Mouse (Mus musculus): ENCODE data around the gene Cdc6.

Cdc6 gene

GRCm38 (mm10) chr11:98907437-98908173 is at the start of gene Cdc6:
TSS of gene Cdc6 (plus strand) at chr11:98907801.
- in situ Hi-C loops (cut with MboI, MseI) = no loop called here

DNA sequence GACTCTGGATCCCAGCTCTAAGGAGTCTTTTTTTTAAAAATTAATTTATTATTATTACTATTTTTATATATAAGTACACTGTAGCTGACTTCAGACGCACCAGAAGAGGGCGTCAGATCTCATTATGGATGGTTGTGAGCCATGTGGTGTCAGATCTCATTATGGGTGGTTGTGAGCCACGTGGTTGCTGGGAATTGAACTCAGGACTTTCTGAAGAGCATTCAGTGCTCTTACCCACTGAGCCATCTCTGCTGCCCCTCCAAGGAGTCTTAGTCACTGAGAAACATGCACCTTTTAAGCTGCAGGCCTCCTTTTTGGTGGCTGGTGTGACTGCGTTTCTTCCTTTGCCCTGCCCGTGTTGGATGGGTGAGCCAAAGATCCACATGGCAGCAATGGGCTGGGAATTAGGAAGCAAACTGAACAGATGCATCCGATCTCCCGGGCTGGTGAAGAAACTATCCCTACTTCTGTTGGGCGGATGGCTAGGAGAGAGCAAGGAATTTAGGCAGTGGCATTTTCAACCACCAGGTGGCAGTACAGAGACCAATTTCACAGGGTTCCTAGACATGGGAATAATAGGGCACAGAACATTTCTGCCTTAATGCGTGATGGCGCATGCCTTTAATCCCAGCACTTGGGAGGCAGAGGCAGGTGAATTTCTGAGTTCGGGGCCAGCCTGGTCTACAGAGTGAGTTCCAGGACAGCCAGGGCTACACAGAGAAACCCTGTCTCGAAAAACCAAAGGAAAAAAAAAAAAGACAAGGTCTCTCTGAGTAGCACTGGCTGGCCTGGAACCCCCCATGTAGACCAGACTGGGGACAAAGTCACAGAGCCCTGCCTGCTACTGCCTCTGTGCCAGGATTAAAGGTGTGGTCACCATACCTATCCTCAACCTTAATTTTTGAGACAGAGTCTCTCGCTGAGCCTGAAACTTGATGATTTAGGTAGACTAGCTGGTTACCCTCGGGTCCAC is 48.6 kb upstream of the Cdc6 start:
- in situ Hi-C loops (cut with MboI, MseI) = no loop called here

GRCm38 (mm10) chr11:98863028-98863750 is 44.4 kb upstream of the Cdc6 start, which contains the start of gene Wipf2:
TSS of gene Wipf2 (plus strand) at chr11:98863638.
- in situ Hi-C loops (cut with MboI, MseI) = no loop called here

GRCm38 (mm10) chr11:98863751-98864429 is 43.7 kb upstream of the Cdc6 start:
- in situ Hi-C loops (cut with MboI, MseI) = no loop called here

DNA sequence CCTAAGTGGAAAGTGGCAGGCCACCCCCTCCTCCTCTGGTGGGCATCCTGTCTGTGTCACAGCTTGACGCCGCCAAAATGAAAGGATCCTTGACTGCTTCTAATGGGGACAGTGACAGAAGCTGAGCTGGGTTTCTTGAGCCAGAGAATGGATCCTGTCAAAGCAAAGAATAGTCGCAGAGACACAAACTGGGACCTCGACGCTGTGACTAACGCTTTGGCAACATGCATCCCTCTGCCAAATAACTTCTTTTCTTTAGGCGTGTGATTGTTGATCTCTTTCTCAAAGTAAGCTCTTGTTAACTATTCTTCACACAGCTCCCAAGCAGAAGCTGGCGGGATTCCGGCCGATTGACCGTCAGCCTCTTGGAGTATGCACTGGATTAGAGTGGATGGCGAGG is 40.3 kb upstream of the Cdc6 start:
- in situ Hi-C loops (cut with MboI, MseI) = no loop called here

DNA sequence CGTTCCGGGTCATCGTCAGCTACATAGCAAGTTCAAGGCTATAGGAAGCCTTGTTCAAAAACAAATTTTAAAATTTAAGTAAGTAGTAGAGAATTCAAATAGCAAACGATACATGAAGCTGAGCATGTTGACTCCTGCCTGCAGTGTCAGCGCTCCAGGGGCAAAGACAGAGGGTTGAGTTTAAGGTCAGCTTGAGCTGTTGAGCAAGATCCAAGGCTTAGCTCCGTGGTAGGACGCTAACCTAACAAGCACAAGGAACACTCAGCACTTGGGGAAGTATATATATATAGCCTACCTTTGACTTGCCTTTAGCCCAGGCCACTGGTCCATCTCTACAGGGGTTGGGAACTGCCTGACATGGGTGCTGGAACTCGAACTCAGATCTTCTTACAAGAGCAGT is 37.7 kb upstream of the Cdc6 start:
- in situ Hi-C loops (cut with MboI, MseI) = no loop called here

- in situ Hi-C loops (cut with MboI, MseI) = no loop called here
Observed at GRCm38 (mm10) chr11:98870791-98871190, 36.8 kb upstream of the Cdc6 start.

DNA sequence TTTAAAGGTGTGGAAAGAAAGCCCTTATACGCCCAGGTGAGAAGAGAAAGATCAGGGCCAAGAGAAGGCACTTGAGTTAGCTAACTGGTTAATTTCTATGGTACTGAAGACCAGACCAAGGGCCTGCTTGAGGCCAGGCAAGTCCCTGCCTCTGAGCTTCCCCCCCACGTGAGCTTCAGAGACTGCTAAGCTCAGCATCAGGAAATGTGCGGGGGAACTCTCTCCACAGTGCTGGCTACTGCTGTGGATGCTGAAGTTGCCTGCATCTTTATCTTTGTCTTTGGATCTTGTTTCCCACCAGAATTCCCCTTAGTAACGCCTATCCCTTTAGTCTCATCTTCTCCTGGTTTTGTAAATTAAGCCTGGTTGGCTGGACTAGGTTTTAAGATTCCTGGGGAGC is 36.2 kb upstream of the Cdc6 start:
- in situ Hi-C loops (cut with MboI, MseI) = no loop called here

DNA sequence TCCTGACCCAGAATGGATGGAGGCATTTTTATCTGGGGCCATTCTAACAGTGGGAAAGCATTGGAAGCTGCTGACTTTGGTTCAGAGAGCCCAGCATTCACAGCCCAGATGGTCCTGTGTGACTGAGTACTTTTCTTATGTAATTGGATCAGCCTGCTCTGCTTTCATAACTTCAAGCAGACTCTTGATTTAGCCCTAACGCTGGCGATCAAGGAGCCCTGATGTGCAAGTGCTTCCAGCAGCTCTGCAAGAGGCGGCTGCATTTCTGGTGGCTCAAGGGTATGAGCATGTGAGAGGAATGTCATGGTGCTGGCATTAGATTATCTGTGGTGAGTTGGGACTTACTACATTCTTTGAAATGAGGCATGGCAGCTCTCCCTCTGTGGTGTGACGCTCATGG is 35.6 kb upstream of the Cdc6 start:
- in situ Hi-C loops (cut with MboI, MseI) = no loop called here

DNA sequence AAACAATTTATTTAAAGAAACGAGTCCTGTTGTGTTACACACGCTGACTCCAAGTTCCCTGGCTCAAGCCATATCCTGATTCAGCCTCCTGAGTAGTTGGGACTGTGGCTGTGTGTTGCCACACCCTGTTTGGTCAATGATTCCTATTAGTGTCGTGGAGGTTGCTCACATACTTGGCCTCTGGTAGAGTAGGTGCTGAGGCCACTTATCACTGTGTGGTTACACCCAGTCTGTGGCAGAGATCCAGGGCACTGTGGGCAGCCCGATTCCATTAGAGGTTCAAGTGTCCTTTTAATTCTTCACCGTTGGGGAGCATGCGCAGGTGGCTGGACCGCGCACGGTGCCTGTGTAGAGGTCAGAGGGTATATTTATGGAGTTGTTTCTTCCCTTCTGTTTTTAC is 33.7 kb upstream of the Cdc6 start:
- in situ Hi-C loops (cut with MboI, MseI) = no loop called here

GRCm38 (mm10) chr11:98877001-98877400 is 30.6 kb upstream of the Cdc6 start:
- in situ Hi-C loops (cut with MboI, MseI) = no loop called here

DNA sequence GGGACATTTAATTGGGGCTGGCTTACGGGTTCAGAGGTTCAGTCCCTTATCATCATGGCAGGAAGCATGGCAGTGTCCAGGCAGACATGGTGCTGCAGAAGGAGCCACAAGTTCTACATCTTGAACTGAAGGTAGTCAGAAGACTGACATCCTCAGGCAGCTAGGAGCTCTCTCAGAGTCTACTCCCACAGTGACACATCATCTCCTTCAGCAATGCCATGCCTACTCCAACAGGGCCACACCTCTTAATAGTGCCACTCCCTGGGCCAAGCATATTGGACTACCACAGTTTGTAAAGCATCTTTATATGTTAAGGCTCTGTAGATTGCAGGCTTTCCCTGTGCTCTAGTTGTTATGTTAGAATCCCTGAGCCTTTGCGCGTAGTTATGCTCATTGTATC is 19.9 kb upstream of the Cdc6 start:
- in situ Hi-C loops (cut with MboI, MseI) = no loop called here

- in situ Hi-C loops (cut with MboI, MseI) = no loop called here
Observed at GRCm38 (mm10) chr11:98889077-98889476, 18.5 kb upstream of the Cdc6 start.

- in situ Hi-C loops (cut with MboI, MseI) = no loop called here
Observed at GRCm38 (mm10) chr11:98889977-98890376, 17.6 kb upstream of the Cdc6 start.

DNA sequence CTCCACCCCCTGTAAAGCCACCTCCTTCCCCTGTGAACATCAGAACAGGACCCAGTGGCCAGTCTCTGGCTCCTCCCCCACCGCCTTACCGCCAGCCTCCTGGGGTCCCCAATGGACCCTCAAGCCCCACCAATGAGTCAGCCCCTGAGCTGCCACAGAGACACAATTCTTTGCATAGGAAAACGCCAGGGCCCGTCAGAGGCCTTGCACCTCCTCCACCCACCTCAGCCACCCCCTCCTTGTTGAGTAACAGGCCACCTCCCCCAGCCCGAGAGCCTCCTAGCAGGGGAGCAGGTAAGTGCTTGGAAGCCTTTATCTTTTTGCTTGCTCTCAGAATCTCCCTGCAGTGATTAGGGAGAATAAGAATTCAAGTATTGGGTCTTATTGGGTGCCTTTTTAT is 15.2 kb upstream of the Cdc6 start:
- in situ Hi-C loops (cut with MboI, MseI) = no loop called here

GRCm38 (mm10) chr11:98900529-98901125 is 7.0 kb upstream of the Cdc6 start:
- in situ Hi-C loops (cut with MboI, MseI) = no loop called here

- in situ Hi-C loops (cut with MboI, MseI) = no loop called here
Observed at GRCm38 (mm10) chr11:98902621-98903245, 4.9 kb upstream of the Cdc6 start.

- in situ Hi-C loops (cut with MboI, MseI) = no loop called here
Observed at GRCm38 (mm10) chr11:98904577-98904976, 3.0 kb upstream of the Cdc6 start.

GRCm38 (mm10) chr11:98905033-98905432 is 2.6 kb upstream of the Cdc6 start:
- in situ Hi-C loops (cut with MboI, MseI) = no loop called here

DNA sequence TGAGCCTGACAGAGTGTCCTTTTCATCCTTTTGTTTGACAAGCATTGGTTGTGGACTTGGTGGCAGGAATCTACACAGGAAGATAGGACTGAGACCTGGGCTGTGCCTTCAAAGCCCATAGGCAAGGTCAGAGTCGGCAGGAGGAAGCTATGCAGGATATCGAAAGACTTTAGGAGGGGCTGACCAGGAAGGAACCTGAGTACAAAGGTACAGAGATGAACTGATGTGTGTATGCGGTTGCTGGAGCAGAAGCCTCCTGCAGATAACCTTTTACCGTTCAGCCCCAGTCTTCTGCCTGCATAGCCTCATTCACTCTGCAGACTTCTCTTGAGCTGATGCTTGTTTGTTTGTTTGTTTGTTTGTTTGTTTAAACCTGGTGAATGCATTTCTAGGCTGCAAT is 2.0 kb upstream of the Cdc6 start:
- in situ Hi-C loops (cut with MboI, MseI) = no loop called here

DNA sequence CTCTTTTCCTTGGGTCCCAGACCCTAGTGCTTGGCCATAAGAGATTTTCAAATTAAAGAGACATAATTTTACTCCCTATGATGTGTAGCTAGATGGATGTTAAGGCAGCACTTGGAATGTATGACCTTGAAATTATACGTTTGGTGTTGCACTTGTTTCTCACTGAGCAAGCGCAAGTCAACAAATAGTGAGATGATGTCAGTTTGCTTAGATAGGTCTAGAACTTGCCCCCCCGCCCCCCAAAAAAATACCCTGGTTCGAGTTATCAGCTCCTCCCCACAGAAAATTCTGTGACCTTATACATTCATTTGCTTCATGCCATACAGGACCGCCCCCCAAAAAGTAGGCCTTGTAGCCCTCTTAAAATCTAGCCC is 551 bp upstream of the Cdc6 start:
- in situ Hi-C loops (cut with MboI, MseI) = no loop called here

Data from T-helper 1 cell (primary cell).